Mouse (Mus musculus): ENCODE data around the gene Paqr4.
"Not testable (repeated sequence)": the region's sequence is repeated elsewhere in the genome, so short reads cannot be mapped to it uniquely, and the experiment has no call there.

Paqr4 gene

DNA sequence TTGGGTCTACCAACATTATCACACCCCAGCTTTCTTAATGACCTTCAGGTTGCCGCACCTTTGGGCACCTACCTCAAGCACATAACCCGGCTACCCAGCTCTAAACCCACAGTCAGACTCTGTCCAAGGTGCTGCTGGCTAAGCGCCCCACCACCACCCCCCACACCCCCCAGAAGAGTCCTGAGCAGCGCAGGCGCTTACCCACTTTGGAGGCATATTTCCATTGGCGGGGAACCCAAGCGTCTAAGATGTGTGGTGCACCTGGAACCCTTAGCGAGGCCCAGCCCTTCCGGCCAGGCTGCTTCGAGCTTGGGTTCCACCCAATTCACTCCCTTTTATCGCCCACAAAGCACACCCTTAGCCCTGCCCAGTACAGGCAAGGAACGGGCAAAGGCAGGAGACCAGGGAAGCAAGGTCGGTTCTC lies at the start of gene Paqr4:
Paqr4 (minus strand) TSS at position 270 of the 424 bp plus-strand sequence.
- DNase-seq (ENCODE audit: low read depth, low spot score) = no peak

DNA sequence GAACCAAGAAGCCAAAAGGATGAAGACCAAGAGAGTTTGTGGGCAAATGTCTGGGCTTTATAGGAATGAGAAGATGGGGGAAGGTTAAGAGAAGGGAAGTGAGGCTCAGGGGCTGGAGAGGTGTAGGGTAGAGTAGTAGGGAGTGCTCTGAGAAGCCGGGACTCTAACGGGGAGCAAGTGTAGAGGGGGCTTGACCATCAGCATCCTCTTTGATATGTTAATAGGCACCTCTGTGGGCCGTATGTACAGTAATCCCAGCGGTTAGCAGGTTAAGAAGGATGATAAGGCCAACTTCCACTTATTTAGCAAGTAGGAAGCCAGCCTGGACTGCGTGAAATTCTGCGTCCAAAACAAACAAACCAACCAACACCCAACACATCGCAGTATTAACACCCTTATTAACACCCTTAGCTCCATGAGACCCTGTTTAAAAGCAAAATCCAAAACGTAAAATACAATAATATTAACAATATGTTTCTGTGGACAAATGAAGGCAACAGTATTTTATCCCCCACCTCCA lies 49.1 kb upstream of the Paqr4 start:
- DNase-seq (ENCODE audit: low read depth, low spot score) = no peak

DNA sequence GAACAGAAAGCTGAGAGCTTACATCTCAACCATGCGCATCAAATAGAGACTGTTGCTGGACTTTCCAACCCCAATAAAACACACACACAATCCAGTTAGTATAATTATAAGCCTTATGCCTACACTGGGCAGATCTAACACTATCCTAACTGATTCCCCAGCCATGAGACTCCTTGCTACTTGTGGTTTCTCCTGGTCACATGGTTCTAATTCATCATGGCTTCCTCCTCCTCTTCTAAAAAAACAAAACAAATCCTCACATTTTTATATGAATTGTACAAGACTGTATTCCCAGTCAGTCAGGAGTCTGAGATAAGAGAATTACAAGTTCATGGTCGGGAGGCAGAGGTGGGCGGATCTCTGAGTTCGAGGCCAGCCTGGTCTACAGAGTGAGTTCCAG lies 48.3 kb upstream of the Paqr4 start:
- DNase-seq (ENCODE audit: low read depth, low spot score) = no peak

DNA sequence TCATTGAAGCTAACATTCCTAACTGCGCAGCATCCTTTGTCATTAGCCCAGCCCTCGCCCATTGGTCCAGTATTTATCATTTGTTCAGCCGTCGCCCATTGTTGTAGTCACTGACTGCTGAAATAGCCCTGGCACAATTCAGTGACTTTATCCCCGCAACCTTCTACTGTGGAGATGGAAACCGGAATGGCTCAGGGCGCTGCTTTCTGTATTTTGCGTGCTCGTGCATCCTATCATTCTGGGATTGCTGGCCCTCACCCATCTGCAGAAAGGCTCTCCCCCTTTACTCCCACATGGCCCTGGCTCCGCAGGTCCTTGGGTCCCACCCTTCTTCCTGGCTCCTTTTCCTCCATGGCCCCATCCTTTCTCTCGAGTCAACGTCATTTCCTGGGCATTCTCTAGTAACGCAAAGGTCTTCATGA lies 45.9 kb upstream of the Paqr4 start:
- DNase-seq (ENCODE audit: low read depth, low spot score) = no peak

DNA sequence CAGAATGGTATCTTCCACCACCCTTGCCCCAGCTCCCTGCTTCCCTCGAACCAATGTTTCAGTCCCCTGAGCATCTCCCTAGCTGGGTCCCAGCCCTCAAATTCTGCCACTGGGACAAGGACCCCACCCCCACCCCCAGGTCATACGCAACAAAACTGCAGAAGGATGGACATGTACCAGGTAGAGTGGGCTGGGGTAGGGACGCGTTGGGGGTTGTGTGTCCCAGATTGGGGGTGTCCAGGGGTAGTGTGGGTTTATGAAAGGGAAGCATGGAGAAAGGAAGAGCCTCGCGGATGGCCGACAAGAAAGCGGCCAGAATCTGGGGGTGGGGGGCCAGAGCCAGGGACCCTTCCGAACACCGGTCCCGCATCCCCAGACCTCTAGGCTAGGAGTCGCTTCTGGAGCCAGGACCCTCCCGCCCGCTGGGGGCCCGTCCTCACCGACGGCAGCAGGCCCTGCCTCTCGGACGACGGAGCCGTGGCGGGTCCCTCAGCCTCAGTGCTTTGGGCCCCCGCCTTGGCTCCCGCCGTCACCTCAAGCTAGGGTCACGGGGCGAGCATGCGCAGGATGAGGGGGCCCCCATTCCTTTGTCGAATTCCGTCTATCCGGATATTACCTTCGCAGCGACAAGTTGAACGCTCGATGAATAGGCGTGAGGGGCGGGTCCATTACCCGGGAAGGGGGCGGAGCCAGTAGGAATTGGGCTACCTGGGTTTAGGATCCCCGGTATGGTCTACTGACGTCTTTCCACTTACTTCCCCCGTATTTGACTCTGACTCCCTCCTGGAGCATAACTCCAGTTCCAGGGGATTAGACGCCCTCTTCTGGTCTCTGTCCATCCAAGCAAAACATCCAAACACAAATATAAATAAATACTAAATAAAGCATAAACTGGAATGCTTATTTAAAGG lies 45.1 kb upstream of the Paqr4 start, which contains the start of gene Flywch2:
Flywch2 (minus strand) TSS at position 521 of the 911 bp plus-strand sequence.
- peak; percentile 91 for DNase-seq (ENCODE audit: low read depth, low spot score)

DNA sequence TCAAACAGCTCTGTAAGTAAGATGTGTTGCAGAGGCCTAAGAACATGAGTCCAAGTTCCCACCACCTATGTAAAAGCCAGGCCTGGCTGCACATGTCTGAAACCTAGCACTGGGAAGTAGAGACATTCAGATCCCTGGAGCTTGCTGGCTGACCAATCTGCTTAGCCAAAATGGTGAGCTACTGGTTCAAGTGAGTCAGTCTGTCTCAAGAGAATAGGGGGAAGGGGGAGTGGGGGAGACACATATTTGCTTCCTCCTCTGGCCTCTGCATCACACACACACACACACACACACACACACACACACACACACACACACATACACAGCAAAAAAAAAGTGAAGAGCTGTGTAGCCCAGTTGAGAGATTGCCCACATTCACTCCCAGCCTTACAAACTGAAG lies 42.7 kb upstream of the Paqr4 start:
- no peak for DNase-seq (ENCODE audit: low read depth, low spot score)

DNA sequence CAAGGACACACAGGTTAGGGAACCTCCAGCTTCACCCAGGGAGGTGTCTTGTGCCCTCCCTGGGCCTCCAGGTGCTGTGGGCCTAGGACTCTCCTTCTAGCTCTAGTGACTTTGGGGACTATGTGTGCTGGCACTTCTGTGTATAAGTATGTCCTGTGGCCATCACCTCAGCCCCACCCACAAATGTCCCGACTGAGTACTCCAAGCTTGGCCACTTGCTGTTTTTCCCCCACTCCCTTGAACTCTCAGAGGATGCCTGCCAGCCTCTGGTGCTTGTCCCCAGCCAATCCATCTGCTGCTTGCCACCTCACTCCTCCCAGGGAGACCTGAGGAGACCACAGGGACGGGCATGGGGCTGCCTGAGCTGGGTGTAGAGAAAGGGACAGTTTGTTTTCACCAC lies 37.8 kb upstream of the Paqr4 start:
- no peak for DNase-seq (ENCODE audit: low read depth, low spot score)

DNA sequence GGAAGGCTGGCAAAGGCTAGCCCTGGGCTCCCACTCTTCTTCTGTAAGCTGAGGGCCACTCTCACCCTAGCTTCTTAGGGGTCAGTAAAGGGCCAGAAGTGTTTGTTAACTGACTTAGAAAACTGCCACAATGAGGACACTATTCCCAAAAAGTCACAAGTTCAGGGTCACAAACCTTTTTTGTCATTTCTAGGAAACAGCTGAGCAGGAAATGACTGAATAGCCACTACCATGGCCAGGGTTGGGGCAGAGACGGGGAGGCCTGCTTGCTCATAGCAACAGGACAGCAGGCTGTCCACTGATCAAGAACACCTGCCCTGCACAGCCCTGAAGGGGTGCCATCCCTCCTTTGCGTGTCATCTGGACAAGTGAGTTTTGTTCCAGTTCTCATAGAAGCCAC lies 36.5 kb upstream of the Paqr4 start:
- no peak for DNase-seq (ENCODE audit: low read depth, low spot score)

DNA sequence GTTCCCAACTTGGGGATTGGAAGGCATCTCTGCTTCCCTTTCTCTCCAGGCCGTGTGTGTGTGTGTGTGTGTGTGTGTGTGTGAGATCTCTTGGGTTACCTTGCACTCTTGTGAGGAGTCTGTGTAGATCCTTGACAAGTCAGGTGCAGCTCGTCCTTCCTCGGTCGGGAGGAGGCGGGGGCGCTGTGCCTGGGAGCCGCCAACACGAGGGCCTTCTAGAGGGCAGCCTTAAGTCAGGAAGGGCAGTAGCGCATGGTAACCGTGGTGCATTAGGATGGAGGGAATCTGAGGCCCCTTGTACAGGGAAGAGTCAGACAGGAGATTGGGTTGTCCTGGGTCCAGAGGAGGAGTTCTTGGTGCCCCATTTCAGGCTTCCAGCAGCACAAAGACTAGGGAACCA lies 35.5 kb upstream of the Paqr4 start:
- no peak for DNase-seq (ENCODE audit: low read depth, low spot score)

DNA sequence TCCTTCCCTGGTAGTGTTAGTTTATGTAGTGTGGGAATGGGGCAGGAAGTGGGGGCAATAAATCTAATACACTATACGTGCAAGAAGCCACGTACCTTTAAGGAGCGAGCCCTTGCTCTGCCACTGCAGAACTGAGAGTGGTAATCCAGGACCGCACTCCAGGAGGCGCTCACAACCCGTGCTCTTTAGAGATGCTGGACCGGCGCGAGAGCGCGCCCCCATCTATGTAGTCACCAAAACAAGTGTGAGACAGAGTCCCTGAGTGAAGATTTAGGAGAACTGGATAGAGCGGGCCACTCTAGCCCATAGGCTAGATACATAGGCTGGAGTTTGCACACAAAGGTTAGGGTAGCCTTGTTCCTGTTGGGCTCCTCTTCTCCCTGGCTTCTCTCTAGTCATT lies 33.4 kb upstream of the Paqr4 start:
- DNase-seq (ENCODE audit: low read depth, low spot score) = peak; percentile 38

DNA sequence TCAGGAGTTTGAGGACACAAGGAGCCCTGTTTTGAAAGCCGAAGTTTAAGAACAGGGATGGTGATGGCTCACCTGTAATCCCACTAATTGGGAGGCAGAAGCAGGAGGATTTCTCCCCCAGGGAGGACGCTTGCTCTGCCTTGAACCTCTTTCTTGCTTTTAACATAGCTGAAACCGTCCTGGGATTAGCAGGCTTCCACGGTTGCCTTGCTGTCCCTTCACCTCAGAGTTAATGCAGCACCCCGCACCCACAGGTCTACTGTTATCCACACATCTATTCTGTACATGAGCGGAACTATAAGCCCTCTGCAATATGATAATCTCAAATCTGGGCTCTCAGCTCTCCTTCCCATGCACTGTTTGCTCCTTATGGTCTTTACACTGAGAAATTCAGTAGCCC lies 33.0 kb upstream of the Paqr4 start:
- no peak for DNase-seq (ENCODE audit: low read depth, low spot score)

DNA sequence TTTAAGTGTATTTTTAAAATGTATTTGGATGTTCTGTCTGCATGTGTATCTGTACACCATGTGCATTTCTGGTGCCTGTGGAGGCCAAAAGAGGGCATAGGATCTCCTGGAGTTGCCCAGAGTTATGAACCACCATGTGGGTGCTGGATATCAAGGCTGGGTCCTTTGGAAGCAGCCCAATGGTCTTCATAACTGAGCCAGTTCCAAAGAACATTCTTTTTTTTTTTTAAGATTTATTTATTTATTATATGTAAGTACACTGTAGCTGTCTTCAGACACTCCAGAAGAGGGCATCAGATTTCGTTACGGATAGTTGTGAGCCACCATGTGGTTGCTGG lies 31.5 kb upstream of the Paqr4 start:
- DNase-seq (ENCODE audit: low read depth, low spot score) = not testable (repeated sequence)

DNA sequence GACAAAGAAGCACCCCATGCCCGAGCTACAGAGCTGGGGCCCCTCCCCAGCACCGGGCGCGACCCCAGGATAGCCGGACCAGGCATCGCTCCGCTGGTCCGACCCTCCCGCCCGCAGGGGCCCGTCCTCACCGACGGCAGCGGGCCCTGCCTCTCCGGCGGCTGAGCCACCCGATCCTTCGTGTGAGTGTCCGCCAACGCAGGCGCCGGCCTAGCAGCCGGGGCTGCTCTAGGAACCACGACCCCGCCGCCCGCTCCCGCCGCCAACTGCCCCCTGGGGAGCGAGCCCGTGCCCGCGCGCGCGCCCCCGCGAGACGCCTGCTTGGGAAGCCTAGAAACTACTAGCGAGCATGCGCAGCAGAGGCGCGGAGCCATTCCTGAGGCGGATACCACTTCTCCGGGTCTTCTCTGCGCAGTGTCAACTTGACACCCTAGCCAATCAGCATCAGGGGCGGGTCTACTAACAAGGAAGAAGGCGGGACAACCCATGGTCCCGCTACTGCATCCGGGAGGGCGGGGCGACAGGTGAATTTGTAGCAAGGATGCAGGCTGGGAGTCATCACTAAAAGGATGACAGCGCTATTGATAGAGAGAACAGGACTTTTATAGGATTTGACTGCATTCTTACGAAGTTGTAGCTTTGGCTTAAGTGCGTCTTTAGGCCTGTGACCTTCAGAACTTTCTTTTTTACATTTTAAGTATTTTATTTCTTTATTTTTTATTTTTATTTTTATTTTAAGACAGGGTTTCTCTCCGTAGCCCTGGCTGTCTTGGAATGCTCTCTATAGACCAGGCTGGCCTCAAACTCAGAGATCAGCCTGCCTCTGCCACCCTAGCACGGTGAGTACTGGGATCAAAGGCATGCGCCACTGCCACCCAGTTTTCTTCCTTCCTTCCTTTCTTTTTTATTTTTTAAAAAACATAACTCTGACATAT lies 30.9 kb upstream of the Paqr4 start, which contains the start of gene Flywch1:
Flywch1 (minus strand) TSS at position 319 of the 935 bp plus-strand sequence.
- DNase-seq (ENCODE audit: low read depth, low spot score) = peak; percentile 99

DNA sequence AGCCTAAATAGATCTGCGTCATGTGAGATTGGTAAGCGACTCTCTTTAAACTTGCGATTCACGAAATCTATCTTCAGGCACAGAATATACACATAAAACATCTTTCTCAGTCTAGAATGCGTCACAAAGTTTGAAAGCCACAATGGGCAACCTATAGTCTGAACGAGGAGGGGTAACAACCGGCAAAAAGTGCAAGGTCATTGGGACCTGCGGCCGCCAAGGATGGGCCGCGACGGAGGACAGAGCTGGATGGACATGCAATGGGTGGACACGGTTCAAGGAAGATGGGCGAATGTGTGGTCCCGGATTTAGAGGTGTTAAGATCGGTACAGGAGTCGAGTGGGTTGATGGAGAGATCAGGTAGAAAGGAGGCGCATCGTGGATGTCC lies 30.2 kb upstream of the Paqr4 start:
- peak; percentile 23 for DNase-seq (ENCODE audit: low read depth, low spot score)

DNA sequence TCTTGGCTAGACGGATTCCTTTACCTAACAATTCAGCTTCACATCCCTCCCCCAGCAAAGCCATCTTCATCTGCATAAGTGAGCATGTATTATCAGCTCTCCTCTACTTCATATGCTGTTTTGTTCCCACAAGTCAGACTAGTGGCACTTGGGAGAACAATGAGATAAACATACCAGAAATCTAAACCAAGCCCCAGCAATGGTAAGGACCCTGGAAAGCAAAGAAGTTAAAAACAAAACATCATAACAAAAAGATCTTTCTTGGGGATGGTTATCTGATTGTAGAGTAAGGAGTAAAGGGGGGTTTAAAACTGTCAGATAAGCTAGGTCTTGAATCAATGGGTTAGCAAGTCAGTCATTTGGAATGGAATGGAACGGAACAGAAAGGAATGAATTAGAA lies 29.8 kb upstream of the Paqr4 start:
- no peak for DNase-seq (ENCODE audit: low read depth, low spot score)

DNA sequence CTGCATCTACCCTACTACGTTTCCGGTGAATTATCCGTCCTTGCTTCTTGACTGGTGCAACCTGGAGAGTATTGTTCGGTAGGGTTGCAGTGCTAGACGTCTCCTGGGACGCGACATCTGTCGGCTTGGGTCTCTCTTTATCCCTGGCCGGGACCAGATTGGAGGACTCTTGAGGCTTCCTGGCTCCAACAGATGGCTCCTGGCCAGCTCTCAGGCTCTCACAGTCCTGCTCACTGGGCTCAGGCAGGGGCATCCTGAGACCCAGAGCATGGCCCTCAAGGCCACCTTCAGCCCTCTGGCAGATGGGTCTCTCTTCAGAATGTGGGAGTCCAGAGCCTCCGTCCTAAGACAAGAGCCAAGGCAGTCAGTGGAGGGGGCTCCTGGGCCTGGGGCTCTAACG lies 22.3 kb upstream of the Paqr4 start:
- no peak for DNase-seq (ENCODE audit: low read depth, low spot score)

DNA sequence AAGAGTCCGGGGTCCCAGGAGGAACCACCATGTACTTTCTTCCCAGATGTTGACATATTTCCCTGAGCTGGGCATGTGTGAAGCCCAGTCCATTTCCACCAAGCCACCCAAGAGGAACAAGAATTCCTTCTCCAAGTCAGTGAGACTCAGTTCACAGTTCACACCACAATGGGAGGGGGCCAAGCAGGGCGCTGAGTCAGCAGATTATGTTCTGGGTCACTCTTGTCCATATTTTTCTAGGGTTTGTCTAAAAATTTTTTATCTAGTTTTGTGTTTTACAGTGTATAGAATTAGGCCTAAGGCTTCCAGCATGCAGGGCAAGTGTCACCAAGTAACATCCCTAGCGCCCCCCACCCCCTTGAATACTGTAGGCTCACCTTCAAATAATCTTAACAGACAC lies 20.5 kb upstream of the Paqr4 start:
- DNase-seq (ENCODE audit: low read depth, low spot score) = no peak

DNA sequence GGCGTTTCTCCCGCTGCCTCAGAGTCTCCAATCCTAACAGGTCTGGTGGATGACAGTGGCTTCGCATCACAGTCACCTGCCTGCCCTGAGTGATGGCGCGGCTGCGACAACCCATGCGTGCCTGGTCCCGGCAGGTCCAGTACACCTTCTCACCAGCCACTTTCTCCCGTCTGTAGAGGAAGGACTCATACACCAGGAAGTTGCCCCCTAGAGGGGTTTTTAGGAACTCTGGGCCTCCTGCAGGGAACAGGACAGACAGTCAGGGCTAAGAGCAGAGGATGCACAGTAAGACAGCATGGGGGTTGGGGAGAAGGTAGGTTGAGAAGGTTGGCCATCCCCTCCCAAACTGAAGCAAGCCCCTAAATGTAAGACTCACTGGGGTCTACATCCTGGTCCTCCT lies 19.6 kb upstream of the Paqr4 start:
- DNase-seq (ENCODE audit: low read depth, low spot score) = no peak

DNA sequence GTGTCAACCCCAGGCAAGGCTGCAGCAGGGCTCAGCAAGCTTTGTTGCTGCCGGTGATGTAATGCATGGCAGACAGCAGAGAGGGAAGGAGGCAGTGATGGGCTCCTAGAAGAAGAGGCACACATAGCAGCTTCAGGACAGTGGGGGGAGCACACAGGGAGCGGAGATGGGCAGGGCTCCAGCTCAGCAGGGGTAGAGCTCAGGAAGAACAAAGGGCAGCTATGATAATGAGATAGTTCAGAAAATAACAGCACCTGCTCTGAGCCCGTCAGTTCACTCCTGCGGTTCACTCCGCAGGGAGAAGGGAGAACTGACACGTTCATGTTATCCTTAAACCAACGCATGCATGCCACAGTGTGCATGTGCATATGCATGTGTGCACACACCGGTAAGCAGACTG lies 18.1 kb upstream of the Paqr4 start:
- DNase-seq (ENCODE audit: low read depth, low spot score) = no peak

DNA sequence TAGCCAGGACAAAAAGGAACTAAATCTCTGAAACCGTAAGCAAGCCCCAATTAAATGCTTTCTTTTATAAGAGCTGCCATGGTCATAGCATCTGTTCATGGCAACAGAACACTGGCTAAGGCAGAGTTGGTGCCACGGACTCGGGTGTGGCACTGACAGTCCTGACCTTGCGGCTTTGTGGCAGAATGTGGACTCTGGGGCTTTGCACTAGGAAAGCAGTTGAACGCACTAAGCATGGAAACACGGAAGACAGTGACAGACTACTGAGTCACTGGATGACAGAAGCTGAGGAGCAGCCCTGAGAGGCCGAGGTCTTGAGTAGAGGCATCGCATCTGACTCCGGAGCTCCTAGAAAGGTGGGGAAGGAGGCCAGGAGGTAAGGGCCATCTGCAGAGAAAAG lies 16.9 kb upstream of the Paqr4 start:
- no peak for DNase-seq (ENCODE audit: low read depth, low spot score)

DNA sequence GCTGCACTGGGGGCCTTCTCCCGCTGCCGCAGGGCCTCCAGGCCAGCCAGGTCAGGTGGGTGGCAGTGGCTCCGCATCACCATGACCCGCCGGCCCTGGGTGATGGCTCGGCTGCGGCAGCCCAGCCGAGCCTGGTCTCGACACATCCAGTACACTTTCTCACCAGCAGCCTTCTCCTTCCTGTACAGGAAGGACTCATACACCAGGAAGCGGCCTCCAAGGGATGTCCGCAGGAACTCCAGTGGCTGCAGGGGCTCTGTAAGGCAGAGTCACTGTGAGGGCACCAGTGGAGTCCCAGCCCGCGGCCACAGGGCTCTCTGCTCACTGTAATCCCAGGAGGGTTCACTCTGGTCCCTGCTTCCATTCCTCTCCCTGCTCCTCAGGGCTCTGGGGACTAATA lies 15.0 kb upstream of the Paqr4 start:
- DNase-seq (ENCODE audit: low read depth, low spot score) = no peak
